Mouse (Mus musculus): Measurements from ENCODE around the gene Sirt2.

Sirt2 gene

DNA sequence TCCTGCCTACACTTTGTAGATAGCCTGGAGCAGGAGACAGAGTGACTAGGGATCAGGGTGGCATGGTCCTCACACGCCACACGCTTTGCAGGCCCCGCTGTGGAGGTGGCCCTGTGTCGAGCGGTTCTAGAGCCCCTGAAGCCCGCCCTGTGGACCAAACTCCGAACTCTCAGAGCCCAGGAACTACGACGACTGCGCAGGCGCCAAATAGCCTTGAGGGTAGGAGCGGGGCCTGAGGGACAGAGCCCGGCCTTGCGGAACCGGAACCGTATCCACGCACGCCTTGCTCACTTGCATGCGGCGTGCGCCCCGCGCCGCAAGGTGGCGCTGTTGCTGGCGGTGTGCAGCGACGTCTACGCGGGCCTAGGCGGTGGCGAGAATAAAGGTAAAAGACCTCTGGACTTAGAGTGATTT, 30.0 kb downstream of the Sirt2 start:
- DNase-seq (ENCODE audit: low spot score): no peak

DNA sequence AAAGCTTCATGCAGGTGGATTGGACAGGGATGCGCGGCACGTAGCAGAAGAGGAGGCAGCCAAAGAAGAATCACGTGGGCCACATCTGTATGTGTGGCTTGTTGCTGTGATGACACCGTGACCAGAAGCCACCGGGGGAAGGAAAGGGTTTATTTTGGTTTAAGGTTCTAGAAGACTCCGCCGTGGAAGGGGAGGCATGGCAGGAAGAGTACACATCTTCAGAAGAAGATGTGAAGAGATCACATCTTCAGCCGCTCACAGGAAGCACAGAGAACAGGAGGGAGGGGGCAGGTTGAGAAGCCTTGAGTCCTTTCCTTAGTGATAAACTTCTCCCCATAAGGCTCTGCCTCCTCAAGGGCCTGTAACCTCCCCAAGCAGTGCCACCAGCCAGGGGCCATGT, 33.5 kb downstream of the Sirt2 start:
- DNase-seq (ENCODE audit: low spot score): no peak

DNA sequence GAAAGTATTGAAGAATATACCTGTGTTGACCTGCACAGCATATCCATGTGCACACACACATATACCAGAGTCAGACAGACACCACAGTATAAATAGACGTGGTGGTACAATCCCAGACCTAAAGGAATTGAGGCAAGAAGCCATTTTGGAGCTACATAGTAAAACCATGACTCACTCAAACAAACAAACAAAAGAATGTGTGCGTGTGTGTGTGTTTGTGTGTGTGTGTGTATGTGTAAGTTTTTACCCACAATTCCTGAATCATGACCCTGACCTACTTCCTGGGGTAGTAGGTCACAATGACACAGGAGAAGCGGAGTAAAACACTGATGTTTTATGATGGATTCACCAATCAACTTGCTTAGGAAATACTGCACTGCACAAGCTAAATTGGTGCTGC, 34.9 kb downstream of the Sirt2 start:
- peak; percentile 51 for DNase-seq (ENCODE audit: low spot score)

DNA sequence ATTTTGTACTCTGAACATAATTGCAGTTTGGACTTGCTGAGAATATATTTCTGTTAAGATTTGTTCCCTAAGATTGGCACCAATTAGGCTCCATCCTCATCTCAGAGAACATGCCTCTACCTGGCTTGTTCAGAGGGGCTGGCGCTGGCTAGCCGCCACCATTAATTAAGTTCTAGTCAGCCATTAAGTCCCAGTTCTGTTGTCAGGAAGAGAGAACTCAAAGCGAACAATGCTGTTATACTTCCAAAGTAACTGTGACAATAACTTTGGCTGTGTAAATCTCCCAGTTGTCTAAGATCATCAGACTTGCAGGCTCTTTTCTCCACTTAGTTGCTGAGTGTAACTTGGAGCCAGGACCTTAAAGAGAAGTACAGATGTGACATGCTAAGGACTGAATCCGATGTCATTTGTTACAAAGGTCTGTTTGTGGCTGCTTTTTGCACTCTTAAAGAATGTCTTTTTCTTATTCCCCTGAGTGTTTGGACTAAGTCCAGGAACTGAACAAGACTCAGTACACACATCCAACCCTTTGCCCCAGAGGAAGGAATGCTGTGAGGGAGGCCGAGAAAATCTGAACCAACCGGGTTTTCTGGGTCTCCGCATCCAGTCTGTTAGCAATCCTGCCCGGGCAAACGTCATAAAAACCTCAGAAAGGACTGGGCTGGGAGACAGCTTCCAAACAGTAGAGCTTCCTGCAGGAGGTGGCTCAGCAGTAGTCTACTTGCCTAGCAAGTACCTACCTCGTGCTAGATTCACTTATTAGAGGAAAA, 35.6 kb downstream of the Sirt2 start:
- DNase-seq (ENCODE audit: low spot score): peak; percentile 90

DNA sequence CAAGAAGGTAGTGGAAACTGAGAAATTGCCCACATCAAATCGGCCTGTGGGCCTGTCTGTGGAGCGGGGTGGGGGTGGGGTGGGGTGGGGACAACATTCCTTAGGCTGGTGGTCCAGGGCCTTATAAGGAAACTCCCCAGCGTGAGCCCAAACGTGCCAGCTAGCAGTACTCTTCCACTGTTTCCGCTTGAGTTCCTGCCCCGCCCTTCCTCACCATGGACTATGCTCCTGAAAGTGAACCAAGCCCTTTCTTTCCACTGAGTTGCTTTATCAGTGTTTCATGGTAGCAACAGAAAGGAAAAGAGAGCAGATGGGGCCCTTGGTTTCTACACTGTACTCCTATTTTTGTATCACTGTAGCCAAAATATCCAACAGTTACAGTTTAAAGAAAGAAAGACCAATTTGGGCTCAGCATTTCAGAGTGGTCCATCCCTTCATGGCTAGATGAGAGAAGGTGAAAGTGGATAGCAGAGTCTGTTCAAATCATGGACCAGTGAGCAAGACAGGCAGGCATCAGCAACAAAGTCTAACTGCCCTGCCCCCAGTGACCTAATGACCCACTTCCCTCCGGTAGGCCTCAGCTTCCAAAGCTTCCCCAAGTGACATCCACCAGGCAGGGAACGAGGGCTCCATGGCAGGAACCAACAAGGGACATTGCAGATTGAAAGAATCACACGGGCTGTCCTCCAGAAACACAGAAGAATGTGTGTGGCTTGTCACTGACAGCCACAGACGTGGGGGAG, 36.5 kb downstream of the Sirt2 start:
- DNase-seq (ENCODE audit: low spot score): no peak

DNA sequence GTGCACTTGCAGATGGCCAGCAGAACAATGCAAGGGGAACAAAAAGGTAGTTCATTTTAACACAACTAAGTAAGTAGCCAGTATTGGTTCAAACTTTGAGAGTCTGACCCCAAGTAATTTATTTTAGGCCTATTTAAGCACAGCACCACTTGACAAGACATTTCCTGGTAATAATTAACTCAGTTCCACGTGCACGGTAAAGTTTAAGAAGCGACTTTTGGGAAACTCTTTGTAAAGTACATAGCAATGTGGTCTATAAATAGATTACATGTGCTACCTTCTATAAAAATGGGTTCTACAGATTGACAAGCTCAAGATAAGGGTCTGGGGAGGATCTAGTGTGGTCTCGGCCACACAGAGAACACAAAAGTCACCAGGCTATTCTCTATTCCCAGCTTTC, 37.2 kb downstream of the Sirt2 start:
- no peak for DNase-seq (ENCODE audit: low spot score)

DNA sequence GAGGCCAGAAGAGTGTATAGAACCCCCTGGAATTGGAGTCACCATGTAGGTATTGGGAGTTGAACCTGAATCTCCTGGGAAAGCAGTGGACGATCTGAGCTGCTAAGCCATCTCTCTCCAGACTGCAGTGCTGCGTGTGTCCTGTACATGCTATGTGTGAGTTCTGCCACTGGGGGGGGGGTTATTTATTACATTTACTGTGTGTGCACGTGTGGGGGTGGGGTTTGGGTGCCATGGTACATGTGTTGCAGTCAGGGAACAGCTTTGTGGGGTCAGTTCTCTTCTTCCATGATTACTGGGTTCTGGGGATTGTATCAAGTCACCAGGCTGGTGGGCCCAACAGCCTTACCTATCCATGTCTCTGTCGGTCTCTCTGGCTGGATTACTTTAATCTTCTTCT, 40.3 kb downstream of the Sirt2 start:
- no peak for DNase-seq (ENCODE audit: low spot score)

DNA sequence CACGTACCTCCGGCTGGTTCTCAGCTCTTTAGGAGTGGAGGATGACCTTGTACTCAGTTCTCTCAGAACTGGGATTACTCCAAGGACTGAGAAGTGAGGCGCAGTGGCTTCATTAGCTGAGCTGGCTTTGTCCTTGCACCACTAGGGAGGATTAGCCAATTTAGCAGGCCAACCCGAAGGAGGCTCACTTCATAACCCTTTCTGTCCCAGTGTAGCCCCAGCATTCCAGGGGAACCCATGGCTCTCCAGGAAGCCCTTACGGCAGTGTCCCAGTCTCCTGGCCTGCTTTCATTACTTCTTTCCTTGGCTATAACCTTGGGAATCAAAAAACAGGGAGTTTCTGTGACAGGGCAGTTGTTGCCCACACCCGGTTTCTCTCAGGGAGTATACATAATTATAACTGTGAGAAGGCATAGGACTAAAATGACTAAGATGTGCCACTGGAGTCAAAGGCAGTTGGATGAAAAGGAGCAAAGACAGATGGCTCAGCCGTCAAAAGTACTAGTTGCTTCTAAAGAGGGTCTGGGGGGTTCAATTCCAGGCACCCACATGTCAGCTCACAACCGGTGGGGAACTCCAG, 41.2 kb downstream of the Sirt2 start:
- peak; percentile 82 for DNase-seq (ENCODE audit: low spot score)

DNA sequence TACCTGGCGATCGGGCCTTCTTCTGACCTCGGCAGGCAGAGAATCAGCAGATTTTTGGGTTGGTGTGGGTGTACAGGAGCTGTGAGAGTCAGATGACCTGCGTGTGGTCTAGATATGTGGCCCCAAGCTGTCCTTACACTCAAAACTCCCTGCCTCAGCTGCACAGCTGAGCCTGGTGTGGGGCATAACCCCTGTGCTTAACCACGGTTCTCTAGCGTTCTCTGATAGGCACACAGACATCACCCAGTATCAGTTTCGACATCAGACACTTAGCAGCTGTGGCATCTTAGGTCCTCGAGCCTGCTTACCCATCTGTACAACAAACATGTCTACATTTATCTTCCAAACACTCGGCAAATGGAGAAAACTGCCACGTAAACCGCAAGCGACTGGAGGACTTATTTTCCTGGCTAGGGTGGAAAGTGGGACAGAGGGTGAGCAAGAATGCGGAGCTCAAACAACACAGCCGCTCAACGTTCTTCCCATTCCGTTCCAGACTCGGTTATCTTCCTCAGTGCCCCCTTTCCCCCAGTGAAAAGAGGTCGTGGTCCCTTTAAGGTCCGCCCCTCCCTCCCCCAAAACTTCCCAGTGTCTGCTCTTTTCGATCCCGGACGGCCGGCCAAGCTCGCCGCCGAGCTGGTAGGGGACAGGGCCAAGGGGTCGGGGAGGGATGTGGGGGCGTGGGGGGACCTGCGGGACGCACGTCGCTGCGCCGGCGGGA, 41.8 kb downstream of the Sirt2 start, which contains the start of gene Hnrnpl:
TSS of gene Hnrnpl (plus strand) at position 321 of the 721 bp plus-strand sequence.
- peak; percentile 75 for DNase-seq (ENCODE audit: low spot score)

DNA sequence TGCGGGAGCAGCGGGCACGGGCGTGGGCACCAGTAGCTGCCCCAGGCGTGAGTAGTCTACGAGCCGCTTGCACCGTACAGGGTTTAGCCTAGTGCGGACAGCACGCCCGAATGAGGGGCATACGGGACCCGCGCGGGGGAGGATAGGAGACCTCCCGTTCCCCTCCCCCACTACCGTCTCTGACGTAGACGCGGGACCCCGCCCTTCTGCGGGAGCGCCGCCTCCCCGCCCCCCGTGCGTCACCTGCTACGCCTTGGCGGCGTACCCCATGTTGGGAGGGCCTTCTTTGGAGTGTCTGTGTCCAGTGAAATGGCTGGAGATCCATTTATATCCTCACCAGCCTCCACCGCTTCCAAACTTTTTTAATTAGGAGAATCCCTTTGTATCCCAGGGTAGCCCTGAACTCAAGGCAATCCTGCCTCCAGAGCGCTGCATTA, 42.4 kb downstream of the Sirt2 start:
- peak; percentile 88 for DNase-seq (ENCODE audit: low spot score)

DNA sequence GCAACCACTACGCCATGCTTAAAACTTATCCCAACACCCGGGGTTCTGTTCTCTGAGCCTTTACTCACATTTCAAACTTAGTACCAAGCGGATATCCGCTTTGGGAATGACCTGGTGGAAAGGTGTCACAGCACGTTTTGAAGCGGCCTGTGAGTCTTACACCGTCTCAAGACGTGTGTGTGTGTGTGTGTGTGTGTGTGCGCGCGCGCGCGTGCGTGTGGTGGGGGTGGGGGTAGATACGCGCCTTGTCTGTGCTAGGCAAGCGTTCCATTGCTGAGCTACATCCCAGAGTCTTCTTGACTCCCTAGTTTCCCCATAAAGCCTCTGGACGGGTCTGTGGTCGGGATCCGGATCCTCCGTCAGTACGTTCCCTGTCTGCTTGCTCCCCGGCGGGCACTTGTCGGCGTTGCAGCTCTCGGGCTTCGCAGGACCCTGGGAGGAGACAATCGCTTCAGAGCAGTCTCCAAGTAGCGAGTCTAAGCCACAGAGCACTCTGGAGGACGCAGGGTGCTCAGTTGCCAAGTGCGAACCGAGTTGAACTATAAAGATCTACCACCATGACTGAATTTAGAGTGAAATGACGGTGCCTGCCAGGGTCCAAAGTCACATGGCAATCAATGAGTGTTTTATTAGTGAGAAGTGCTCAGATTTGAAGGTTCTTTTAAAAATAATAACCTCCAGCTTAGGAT, 43.0 kb downstream of the Sirt2 start:
- peak; percentile 70 for DNase-seq (ENCODE audit: low spot score)

DNA sequence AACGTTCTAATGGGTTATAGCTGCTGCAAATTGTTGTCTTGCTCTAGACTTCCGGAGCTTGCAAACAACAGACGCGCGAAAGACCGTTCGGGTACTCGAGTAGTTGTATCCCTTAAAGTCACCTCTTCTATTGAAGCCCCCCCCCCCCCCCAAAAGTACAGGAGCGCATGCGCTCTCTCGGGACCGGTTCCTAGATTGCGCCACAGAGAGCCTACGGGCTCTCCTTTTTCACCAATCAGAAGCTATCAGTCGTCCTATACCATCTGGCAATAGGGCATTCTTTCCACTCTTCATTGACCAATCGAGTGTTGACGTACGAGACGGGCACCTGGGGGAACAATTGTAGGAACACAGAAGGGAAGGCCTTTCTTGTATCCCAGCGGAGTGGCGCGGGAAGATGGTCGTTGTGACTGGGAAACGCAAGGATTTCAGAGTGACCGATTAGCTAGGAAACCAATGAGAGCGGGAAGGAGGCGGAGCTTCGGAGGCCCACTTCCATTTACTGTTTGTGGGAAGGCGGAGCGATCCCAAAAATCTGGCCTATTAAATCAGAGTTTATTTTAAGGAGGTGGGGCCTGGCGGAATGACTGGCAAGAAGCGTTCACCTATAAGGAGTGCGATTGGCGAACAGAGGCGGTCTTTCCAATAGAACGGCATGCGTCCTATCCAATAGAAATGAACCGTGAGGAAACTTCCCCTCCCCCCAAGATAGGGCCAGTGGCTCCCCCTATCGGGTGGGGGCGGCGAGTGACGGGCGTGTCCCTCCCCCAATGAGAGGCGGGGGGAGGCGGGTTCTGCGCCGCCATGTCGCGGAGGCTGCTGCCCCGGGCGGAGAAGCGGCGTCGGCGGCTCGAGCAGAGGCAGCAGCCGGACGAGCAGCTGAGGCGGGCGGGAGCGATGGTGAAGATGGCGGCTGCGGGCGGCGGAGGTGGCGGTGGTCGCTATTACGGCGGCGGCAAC, 43.9 kb downstream of the Sirt2 start:
- peak; percentile 98 for DNase-seq (ENCODE audit: low spot score)

DNA sequence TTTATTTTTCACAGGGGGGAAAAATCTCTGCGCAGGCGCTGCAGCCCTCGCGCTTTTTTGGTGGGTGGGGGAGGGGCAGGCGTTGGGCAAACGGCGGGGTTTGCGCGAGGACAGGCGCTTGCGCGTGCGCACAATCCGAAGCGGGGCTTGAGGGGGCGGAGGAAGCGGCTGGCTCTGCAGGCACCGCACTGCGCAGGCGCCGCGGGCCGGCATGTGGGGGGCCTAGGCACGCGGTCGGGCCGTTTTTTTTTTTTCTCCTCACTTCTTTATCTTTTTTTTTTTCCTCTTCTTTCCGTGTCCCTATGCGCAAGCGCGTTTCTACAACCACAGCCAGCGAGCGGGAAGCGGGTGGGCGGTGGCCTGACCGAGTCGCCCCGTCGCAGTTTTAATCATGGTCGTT, 44.7 kb downstream of the Sirt2 start:
- peak; percentile 85 for DNase-seq (ENCODE audit: low spot score)

DNA sequence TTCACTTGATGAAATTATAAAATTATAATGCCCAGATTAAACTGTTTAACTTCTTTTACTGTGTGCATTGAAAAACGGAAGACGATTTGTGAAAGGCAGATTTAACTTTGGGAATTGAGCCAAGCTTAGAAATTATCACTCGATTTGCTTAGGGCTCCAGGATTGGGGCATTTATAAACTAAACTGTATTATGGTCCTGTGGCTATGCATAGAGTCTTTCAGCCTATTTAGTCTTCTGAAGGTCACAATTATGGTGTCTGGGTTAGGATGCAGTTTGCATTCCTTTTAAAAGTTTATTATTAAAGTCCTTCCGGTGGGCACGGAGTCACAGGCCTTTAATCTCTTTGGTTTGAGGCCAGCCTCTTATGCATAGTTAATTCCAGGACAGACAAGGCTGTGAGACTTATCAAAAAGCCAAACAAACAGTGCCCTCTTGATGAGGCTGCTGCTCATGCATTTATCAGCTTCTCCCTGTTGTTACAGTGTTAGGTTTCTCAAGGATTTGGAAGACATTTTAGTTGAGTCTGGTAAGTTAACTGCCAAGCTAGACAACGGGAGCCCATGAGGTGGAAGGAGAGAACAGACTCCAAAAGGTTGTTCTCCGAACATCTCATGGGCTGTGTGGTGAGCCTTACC, 45.2 kb downstream of the Sirt2 start:
- DNase-seq (ENCODE audit: low spot score): peak; percentile 40

DNA sequence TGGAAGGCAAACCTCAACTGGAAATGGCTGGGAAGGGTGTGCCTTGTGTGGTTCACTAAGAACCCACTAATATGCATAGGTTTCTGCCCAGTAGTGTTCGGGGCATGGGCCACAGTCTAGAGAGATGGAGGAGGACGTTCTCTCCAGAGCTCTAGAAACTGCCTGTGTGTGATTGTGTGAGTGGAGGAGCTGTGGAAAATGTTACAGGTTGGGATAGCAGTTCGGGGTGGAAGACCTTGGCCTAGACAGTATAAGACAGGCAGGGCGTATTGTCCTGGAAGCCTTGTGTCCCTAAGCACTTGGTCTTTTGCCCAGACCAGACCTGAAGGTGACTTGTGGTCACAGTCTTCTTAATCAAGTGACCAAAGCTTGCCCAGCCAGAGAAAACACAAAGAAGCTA, 45.9 kb downstream of the Sirt2 start:
- DNase-seq (ENCODE audit: low spot score): peak; percentile 50

DNA sequence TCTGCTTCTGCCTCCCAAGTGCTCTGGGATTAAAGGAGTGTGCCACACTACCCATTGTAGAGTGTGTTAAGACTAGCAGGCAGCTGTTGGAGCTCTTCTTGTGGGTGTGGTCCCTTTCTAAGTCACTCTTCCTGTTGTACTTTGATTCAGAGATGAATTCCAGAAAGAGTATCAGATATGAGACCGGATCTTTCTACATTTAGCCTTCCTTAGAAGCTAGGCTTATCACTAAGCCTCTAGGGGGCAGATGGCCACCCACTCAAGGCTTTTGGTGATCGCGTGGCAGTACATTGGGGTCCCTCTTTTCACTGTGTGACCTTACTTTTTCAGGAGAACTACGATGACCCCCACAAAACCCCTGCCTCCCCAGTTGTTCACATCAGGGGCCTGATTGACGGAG, 46.4 kb downstream of the Sirt2 start:
- no peak for DNase-seq (ENCODE audit: low spot score)

DNA sequence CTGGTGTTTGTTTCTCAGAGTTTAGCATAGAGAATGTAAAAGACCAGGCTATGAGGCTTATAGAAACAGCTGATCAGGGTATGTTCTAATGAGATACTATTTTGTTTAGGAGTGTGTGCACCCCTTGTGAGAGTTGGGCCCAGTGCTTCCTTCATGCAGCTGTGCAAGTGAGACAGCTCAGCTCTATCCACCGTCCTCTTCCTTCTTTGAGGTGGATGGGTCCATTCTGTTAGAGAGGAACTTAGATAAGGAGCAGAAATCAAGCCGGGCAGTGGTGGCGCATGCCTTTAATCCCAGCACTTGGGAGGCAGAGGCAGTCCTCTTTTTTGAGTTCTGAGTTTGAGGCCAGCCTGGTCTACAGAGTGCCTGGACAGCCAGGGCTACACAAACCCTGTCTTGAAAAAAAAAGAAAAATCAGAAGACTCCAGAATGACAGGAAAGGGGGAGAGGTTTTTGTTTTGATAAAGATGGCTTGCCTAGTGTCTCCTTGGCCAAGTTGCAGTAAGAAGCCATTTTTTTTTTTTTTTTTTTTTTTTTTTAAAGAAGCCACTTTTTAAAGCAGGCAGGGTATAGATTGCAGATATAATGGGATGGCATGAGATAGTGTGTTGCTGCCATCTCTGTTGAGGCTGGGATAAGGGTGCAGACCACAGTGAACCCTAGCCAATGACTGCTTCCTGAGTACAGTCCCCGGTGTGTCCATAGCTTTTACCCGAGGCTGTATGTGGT, 47.9 kb downstream of the Sirt2 start:
- no peak for DNase-seq (ENCODE audit: low spot score)

DNA sequence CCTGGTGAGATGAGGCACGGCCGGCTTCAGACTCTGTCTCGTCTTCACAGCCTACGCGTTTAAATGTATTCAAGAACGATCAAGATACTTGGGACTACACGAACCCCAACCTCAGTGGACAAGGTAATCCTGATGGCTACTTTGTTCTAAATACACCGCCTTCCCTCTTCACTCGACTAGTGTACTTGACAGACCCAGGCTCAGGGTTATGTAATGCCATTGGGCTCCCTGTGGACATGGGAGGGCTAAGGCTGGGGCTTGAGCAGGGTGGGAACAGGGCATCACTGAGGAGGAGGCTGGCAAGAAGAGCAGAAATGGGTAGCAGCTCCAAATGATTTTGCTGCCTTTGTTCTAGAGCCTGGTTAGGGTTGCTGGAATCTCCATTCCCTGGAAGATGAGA, 48.7 kb downstream of the Sirt2 start:
- DNase-seq (ENCODE audit: low spot score): no peak

DNA sequence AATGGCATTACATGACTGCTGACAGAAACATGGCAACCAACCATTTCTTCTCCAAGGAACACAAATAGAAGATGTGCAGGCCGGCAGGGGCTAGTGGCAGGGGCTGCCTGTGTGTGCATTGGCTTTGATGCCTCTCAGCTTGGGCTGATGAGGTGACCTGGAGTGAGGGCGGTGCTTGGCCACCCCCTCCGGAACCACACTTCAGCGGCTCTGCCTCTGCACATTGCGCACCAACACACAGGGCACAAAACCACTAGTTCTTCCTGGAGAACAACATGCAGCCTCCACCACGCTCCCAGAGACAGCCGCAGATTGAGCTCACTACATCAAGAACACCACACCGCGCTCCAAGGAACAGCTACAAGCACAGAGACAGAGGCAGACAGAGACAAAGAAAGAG, 49.7 kb downstream of the Sirt2 start:
- no peak for DNase-seq (ENCODE audit: low spot score)

All from adipocyte (in vitro differentiated cells).